Mouse (Mus musculus): ENCODE results near the gene Sgsh. TPM values are rescaled to one million over a fixed set of nuclear protein-coding genes. Genes with fewer than 3 reads are reported as not detected.

Gene Sgsh
- polyA plus RNA-seq, 1 experiment from 2014 or later: 4.1 TPM

DNA sequence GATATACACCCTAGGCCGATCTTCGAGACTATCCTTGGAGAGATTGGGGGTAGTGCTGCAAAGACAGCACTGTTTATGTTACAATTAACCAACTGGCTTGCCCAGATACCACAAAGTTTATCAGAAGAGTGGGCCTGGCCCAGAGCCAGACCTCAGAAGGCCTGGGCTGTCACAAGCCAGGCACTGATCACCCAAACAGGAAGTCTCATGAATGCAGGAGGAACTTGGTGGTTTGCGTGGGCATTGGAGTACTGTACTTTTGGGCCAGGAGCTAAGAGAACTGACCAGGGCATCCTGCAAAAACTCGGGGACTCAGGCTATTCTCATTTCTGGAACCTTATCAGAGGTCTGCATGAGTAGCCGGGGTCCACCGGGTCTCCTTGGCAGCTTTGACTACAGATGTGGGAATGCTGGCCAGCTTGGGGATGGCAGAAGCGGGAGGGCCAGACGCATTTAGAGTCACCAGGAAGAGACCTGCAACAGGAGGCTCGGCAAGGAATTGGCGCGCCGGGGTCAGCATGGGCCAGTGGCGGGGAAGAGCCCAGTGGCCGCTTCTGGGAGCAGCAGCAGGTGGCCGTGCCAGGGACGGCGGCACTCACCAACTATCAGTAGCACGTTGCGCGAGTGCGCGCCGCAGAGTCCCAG, 416 bp downstream of the Sgsh start:
- Histone ChIP-seq H3K9ac (ENCODE audit: low read depth, low read length) (peak overlapping the region; percentile 74), H3K9me3 (replicated peaks; ENCODE audit: control insufficient read depth, low read length, poor library complexity, severe bottlenecking) (no peaks in the 10 kb centered on the region), H3K36me3 (ENCODE audit: control insufficient read depth, insufficient read depth, low read length) (no peaks in the 10 kb centered on the region), H3K4me1 (ENCODE audit: control insufficient read depth, insufficient read depth, low read length) (peaks cover 14% of the 10 kb centered on the region), H3K27ac (ENCODE audit: low read length) (peak overlapping the region; percentile 47; the same call in 1 of the 2 replicates), H3K27me3 (ENCODE audit: control insufficient read depth, insufficient read depth, low read depth, low read length) (no peaks in the 10 kb centered on the region), H3K4me2 (ENCODE audit: low read length) (peak overlapping the region; percentile 97), H3K4me3 (ENCODE audit: low read depth, low read length) (peak overlapping the region; percentile 70)
- ATAC-seq: 0 out of 2 replicates have a peak, but pooled peaks have one; percentile 25
- WGBS: 7% methylated on average over 23 of the region's 23 CpGs

DNA sequence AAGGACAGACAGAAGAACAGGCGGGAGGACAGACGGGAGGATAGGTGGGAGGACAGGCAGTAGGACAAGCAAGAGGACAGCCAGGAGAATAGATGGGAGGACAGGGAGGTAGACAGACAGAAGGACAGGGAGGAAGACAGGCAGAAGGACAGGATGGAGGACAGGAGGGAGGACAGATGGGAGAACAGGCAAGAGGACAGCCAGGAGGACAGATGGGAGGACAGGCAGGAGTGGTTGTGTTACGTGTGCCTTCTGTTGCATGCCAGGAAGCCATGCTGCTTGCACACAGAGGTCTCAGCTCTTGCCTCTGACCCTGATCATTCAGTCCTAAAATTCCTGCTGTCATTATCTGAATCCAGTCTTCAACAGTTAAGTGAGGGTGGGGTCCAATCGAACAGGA, 1.4 kb downstream of the Sgsh start:
- Histone ChIP-seq H3K4me1 (ENCODE audit: control insufficient read depth, insufficient read depth, low read length) (peaks cover 14% of the 10 kb centered on the region), H3K4me2 (ENCODE audit: low read length) (no peak overlapping the region), H3K27ac (ENCODE audit: low read length) (no peak overlapping the region), H3K9ac (ENCODE audit: low read depth, low read length) (no peak overlapping the region), H3K9me3 (replicated peaks; ENCODE audit: control insufficient read depth, low read length, poor library complexity, severe bottlenecking) (no peaks in the 10 kb centered on the region), H3K4me3 (ENCODE audit: low read depth, low read length) (no peak overlapping the region), H3K27me3 (ENCODE audit: control insufficient read depth, insufficient read depth, low read depth, low read length) (no peaks in the 10 kb centered on the region), H3K36me3 (ENCODE audit: control insufficient read depth, insufficient read depth, low read length) (no peaks in the 10 kb centered on the region)
- no peak for ATAC-seq
- 86% methylated on average over 4 of the region's 4 CpGs for WGBS

- Histone ChIP-seq H3K27ac (ENCODE audit: low read length) (no peak overlapping the region), H3K9me3 (replicated peaks; ENCODE audit: control insufficient read depth, low read length, poor library complexity, severe bottlenecking) (no peaks in the 10 kb centered on the region), H3K27me3 (ENCODE audit: control insufficient read depth, insufficient read depth, low read depth, low read length) (no peaks in the 10 kb centered on the region), H3K4me1 (ENCODE audit: control insufficient read depth, insufficient read depth, low read length) (peaks cover 14% of the 10 kb centered on the region), H3K36me3 (ENCODE audit: control insufficient read depth, insufficient read depth, low read length) (no peaks in the 10 kb centered on the region), H3K4me2 (ENCODE audit: low read length) (no peak overlapping the region), H3K4me3 (ENCODE audit: low read depth, low read length) (no peak overlapping the region), H3K9ac (ENCODE audit: low read depth, low read length) (no peak overlapping the region)
- WGBS: 77% methylated on average over 7 of the region's 7 CpGs
- no peak for ATAC-seq
Observed at GRCm38 (mm10) chr11:119352113-119352512, 3.2 kb downstream of the Sgsh start.

GRCm38 (mm10) chr11:119347125-119347524, 8.2 kb downstream of the Sgsh start:
- no peaks in the 10 kb centered on the region for H3K36me3 ChIP-seq (ENCODE audit: control insufficient read depth, insufficient read depth, low read length)
- ATAC-seq: no peak
- H3K27ac ChIP-seq (ENCODE audit: low read length): no peak overlapping the region
- H3K9ac ChIP-seq (ENCODE audit: low read depth, low read length): no peak overlapping the region
- 94% methylated on average over 4 of the region's 4 CpGs for WGBS
- no peaks in the 10 kb centered on the region for H3K9me3 ChIP-seq (replicated peaks; ENCODE audit: control insufficient read depth, low read length, poor library complexity, severe bottlenecking)
- H3K27me3 ChIP-seq (ENCODE audit: control insufficient read depth, insufficient read depth, low read depth, low read length): no peaks in the 10 kb centered on the region
- H3K4me2 ChIP-seq (ENCODE audit: low read length): no peak overlapping the region
- no peak overlapping the region for H3K4me3 ChIP-seq (ENCODE audit: low read depth, low read length)
- H3K4me1 ChIP-seq (ENCODE audit: control insufficient read depth, insufficient read depth, low read length): no peaks in the 10 kb centered on the region

GRCm38 (mm10) chr11:119344865-119345264, 10.5 kb downstream of the Sgsh start:
- no peaks in the 10 kb centered on the region for H3K36me3 ChIP-seq (ENCODE audit: control insufficient read depth, insufficient read depth, low read length)
- H3K4me1 ChIP-seq (ENCODE audit: control insufficient read depth, insufficient read depth, low read length): no peaks in the 10 kb centered on the region
- H3K27me3 ChIP-seq (ENCODE audit: control insufficient read depth, insufficient read depth, low read depth, low read length): no peaks in the 10 kb centered on the region
- H3K9me3 ChIP-seq (replicated peaks; ENCODE audit: control insufficient read depth, low read length, poor library complexity, severe bottlenecking): no peaks in the 10 kb centered on the region
- H3K27ac ChIP-seq (ENCODE audit: low read length): no peak overlapping the region
- ATAC-seq: no peak
- H3K4me2 ChIP-seq (ENCODE audit: low read length): no peak overlapping the region
- H3K4me3 ChIP-seq (ENCODE audit: low read depth, low read length): no peak overlapping the region
- WGBS: 75% methylated on average over 6 of the region's 6 CpGs
- H3K9ac ChIP-seq (ENCODE audit: low read depth, low read length): no peak overlapping the region

- ATAC-seq: no peak
- Histone ChIP-seq H3K36me3 (ENCODE audit: control insufficient read depth, insufficient read depth, low read length) (no peaks in the 10 kb centered on the region), H3K4me3 (ENCODE audit: low read depth, low read length) (no peak overlapping the region), H3K27me3 (ENCODE audit: control insufficient read depth, insufficient read depth, low read depth, low read length) (no peaks in the 10 kb centered on the region), H3K27ac (ENCODE audit: low read length) (no peak overlapping the region), H3K4me1 (ENCODE audit: control insufficient read depth, insufficient read depth, low read length) (no peaks in the 10 kb centered on the region), H3K9ac (ENCODE audit: low read depth, low read length) (no peak overlapping the region), H3K4me2 (ENCODE audit: low read length) (no peak overlapping the region), H3K9me3 (replicated peaks; ENCODE audit: control insufficient read depth, low read length, poor library complexity, severe bottlenecking) (no peaks in the 10 kb centered on the region)
- WGBS: 88% methylated on average over 8 of the region's 8 CpGs
Observed at GRCm38 (mm10) chr11:119344178-119344577, 11.2 kb downstream of the Sgsh start.

GRCm38 (mm10) chr11:119339637-119340036, 15.7 kb downstream of the Sgsh start:
- no peaks in the 10 kb centered on the region for H3K4me1 ChIP-seq (ENCODE audit: control insufficient read depth, insufficient read depth, low read length)
- no peak overlapping the region for H3K9ac ChIP-seq (ENCODE audit: low read depth, low read length)
- H3K4me3 ChIP-seq (ENCODE audit: low read depth, low read length): no peak overlapping the region
- H3K27ac ChIP-seq (ENCODE audit: low read length): no peak overlapping the region
- H3K36me3 ChIP-seq (ENCODE audit: control insufficient read depth, insufficient read depth, low read length): no peaks in the 10 kb centered on the region
- H3K4me2 ChIP-seq (ENCODE audit: low read length): no peak overlapping the region
- no peaks in the 10 kb centered on the region for H3K27me3 ChIP-seq (ENCODE audit: control insufficient read depth, insufficient read depth, low read depth, low read length)
- WGBS: 5% methylated on average over 5 of the region's 5 CpGs
- no peaks in the 10 kb centered on the region for H3K9me3 ChIP-seq (replicated peaks; ENCODE audit: control insufficient read depth, low read length, poor library complexity, severe bottlenecking)
- no peak for ATAC-seq

- Histone ChIP-seq H3K9me3 (replicated peaks; ENCODE audit: control insufficient read depth, low read length, poor library complexity, severe bottlenecking) (no peaks in the 10 kb centered on the region), H3K4me3 (ENCODE audit: low read depth, low read length) (no peak overlapping the region), H3K27me3 (ENCODE audit: control insufficient read depth, insufficient read depth, low read depth, low read length) (no peaks in the 10 kb centered on the region), H3K27ac (ENCODE audit: low read length) (no peak overlapping the region), H3K4me1 (ENCODE audit: control insufficient read depth, insufficient read depth, low read length) (no peaks in the 10 kb centered on the region), H3K36me3 (ENCODE audit: control insufficient read depth, insufficient read depth, low read length) (no peaks in the 10 kb centered on the region), H3K4me2 (ENCODE audit: low read length) (no peak overlapping the region), H3K9ac (ENCODE audit: low read depth, low read length) (no peak overlapping the region)
- ATAC-seq: no peak
- 50% methylated on average over 5 of the region's 5 CpGs for WGBS
Observed at GRCm38 (mm10) chr11:119339179-119339578, 16.2 kb downstream of the Sgsh start.

DNA sequence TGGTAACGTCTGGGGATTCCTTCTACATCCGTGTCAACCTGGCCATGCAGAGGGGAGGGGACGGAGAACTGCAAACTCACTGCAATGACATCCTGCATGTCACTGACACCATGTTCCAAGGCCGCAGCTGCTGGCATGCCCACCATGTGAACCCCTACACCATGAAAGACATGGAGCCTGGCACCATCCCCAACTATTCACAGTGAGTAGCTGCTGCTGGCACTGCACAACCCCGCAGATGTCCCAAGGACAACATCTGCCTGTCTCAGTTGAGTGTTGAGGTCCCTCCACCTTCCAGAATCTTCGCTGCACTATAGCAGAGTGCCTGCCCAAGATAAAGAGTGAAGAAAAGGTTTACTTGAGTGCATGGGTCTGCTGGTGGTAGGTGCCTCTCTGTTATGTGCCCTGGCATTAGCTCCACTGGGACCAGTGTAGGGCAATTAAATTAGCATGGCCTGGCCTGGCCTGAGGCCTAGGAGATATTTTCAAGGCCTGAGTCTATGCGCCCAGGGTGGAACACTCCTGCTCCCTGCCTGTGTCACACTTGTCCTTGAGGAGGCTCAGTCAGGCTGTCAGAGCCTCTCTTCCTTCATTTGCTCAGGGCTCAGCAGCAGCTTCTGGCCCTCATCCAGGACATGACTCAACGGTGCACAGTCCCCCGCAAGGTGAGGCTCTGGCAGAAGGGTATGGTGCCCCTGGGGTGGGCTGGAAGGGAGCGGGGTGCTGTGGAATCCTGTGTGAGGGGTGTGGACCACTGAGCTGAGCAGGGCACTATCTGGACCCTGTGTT, 16.9 kb downstream of the Sgsh start:
- WGBS: 87% methylated on average over 10 of the region's 10 CpGs
- H3K27ac ChIP-seq (ENCODE audit: low read length): no peak overlapping the region

More for the DNA sequence above, 16.9 kb downstream of the Sgsh start:
- ATAC-seq: no peak
- Histone ChIP-seq H3K4me3 (ENCODE audit: low read depth, low read length) (no peak overlapping the region), H3K4me1 (ENCODE audit: control insufficient read depth, insufficient read depth, low read length) (no peaks in the 10 kb centered on the region), H3K27me3 (ENCODE audit: control insufficient read depth, insufficient read depth, low read depth, low read length) (no peaks in the 10 kb centered on the region), H3K9ac (ENCODE audit: low read depth, low read length) (no peak overlapping the region), H3K36me3 (ENCODE audit: control insufficient read depth, insufficient read depth, low read length) (no peaks in the 10 kb centered on the region), H3K9me3 (replicated peaks; ENCODE audit: control insufficient read depth, low read length, poor library complexity, severe bottlenecking) (no peaks in the 10 kb centered on the region), H3K4me2 (ENCODE audit: low read length) (no peak overlapping the region)

All from midbrain, embryonic 16.5 days (tissue).